Mouse (Mus musculus): ENCODE results near the gene Klhl21.
"Not testable (repeated sequence)": the region's sequence is repeated elsewhere in the genome, so short reads cannot be mapped to it uniquely, and the experiment has no call there.

The Klhl21 gene

GRCm38 (mm10) chr4:152021568-152022097 lies 13.0 kb downstream of the Klhl21 start:
- no peak for DNase-seq (ENCODE audit: extremely low read depth, low read depth)

- DNase-seq (ENCODE audit: extremely low read depth, low read depth), result no peak
These were observed 13.9 kb downstream of the Klhl21 start for GRCm38 (mm10) chr4:152022506-152022905.

GRCm38 (mm10) chr4:152024525-152024924 lies 15.9 kb downstream of the Klhl21 start:
- DNase-seq (ENCODE audit: extremely low read depth, low read depth), result no peak

GRCm38 (mm10) chr4:152026751-152027508 lies 18.3 kb downstream of the Klhl21 start:
- no peak for DNase-seq (ENCODE audit: extremely low read depth, low read depth)

GRCm38 (mm10) chr4:152027524-152027923 lies 18.9 kb downstream of the Klhl21 start, which contains the start of gene Zbtb48:
Gene Zbtb48 (minus strand): TSS chr4:152027671.
- peak; percentile 88 for DNase-seq (ENCODE audit: extremely low read depth, low read depth)

GRCm38 (mm10) chr4:152028456-152028855 lies 19.9 kb downstream of the Klhl21 start:
- DNase-seq (ENCODE audit: extremely low read depth, low read depth), result no peak

GRCm38 (mm10) chr4:152029087-152029486 lies 20.5 kb downstream of the Klhl21 start:
- no peak for DNase-seq (ENCODE audit: extremely low read depth, low read depth)

GRCm38 (mm10) chr4:152029997-152030396 lies 21.4 kb downstream of the Klhl21 start:
- no peak for DNase-seq (ENCODE audit: extremely low read depth, low read depth)

GRCm38 (mm10) chr4:152032922-152033321 lies 24.3 kb downstream of the Klhl21 start:
- DNase-seq (ENCODE audit: extremely low read depth, low read depth), result no peak

GRCm38 (mm10) chr4:152036464-152036863 lies 27.9 kb downstream of the Klhl21 start:
- not testable (repeated sequence) for DNase-seq (ENCODE audit: extremely low read depth, low read depth)

GRCm38 (mm10) chr4:152038225-152038984 lies 29.8 kb downstream of the Klhl21 start, which contains the start of gene Tas1r1:
Gene Tas1r1 (minus strand): TSS chr4:152038568.
- no peak for DNase-seq (ENCODE audit: extremely low read depth, low read depth)

GRCm38 (mm10) chr4:152038985-152039830 lies 30.6 kb downstream of the Klhl21 start, which contains the start of gene Nol9:
Gene Nol9 (plus strand): TSS chr4:152039321.
- DNase-seq (ENCODE audit: extremely low read depth, low read depth), result peak; percentile 57

- no peak for DNase-seq (ENCODE audit: extremely low read depth, low read depth)
These were observed 31.3 kb downstream of the Klhl21 start for GRCm38 (mm10) chr4:152039831-152040310.

- DNase-seq (ENCODE audit: extremely low read depth, low read depth), result no peak
These were observed 33.5 kb downstream of the Klhl21 start for GRCm38 (mm10) chr4:152041924-152042641.

GRCm38 (mm10) chr4:152043171-152043570 lies 34.6 kb downstream of the Klhl21 start:
- no peak for DNase-seq (ENCODE audit: extremely low read depth, low read depth)

- no peak for DNase-seq (ENCODE audit: extremely low read depth, low read depth)
These were observed 36.0 kb downstream of the Klhl21 start for GRCm38 (mm10) chr4:152044609-152045008.

- DNase-seq (ENCODE audit: extremely low read depth, low read depth), result no peak
These were observed 53.9 kb downstream of the Klhl21 start for GRCm38 (mm10) chr4:152062390-152063110.

- DNase-seq (ENCODE audit: extremely low read depth, low read depth), result no peak
These were observed 58.7 kb downstream of the Klhl21 start for GRCm38 (mm10) chr4:152067280-152067679.
